Mouse (Mus musculus): ENCODE measurements around the gene Gnb1l. TPM values are rescaled to one million over a fixed set of nuclear protein-coding genes. Genes with fewer than 3 reads are reported as not detected.

Gene Gnb1l
- polyA plus RNA-seq, 1 experiment from 2014 or later, result 13.3 TPM

GRCm38 (mm10) chr16:18477996-18478395 is 20.5 kb upstream of the Gnb1l start:
- H3K4me1 ChIP-seq (ENCODE audit: control insufficient read depth, insufficient read depth, low read length), result no peaks in the 10 kb centered on the region
- ATAC-seq, result no peak
- H3K9me3 ChIP-seq (ENCODE audit: control insufficient read depth, low read length), result no peaks in the 10 kb centered on the region
- H3K27me3 ChIP-seq (replicated peaks; ENCODE audit: control insufficient read depth, insufficient read depth, low read length), result no peaks in the 10 kb centered on the region
- WGBS, result 72% methylated on average over 6 of the region's 6 CpGs
- no peaks in the 10 kb centered on the region for H3K36me3 ChIP-seq (ENCODE audit: control insufficient read depth, insufficient read depth, low read length)
- H3K4me2 ChIP-seq (ENCODE audit: low read depth, low read length), result no peak overlapping the region
- no peak overlapping the region for H3K27ac ChIP-seq (ENCODE audit: low read length)
- no peak overlapping the region for H3K4me3 ChIP-seq (ENCODE audit: low read length)
- no peak overlapping the region for H3K9ac ChIP-seq (ENCODE audit: low read depth, low read length)

GRCm38 (mm10) chr16:18479667-18480066 is 18.8 kb upstream of the Gnb1l start:
- ATAC-seq, result no peak; the same call in 1 of the 2 replicates

GRCm38 (mm10) chr16:18480933-18481485 is 17.5 kb upstream of the Gnb1l start:
- WGBS, result 68% methylated on average over 4 of the region's 4 CpGs
- Histone ChIP-seq H3K4me2 (ENCODE audit: low read depth, low read length) (no peak overlapping the region), H3K9ac (ENCODE audit: low read depth, low read length) (no peak overlapping the region)

More at GRCm38 (mm10) chr16:18479667-18480066, 18.8 kb upstream of the Gnb1l start:
- Histone ChIP-seq H3K9ac (ENCODE audit: low read depth, low read length) (no peak overlapping the region), H3K4me3 (ENCODE audit: low read length) (no peak overlapping the region), H3K27me3 (replicated peaks; ENCODE audit: control insufficient read depth, insufficient read depth, low read length) (no peaks in the 10 kb centered on the region), H3K27ac (ENCODE audit: low read length) (no peak overlapping the region), H3K4me2 (ENCODE audit: low read depth, low read length) (no peak overlapping the region), H3K36me3 (ENCODE audit: control insufficient read depth, insufficient read depth, low read length) (no peaks in the 10 kb centered on the region), H3K9me3 (ENCODE audit: control insufficient read depth, low read length) (no peaks in the 10 kb centered on the region), H3K4me1 (ENCODE audit: control insufficient read depth, insufficient read depth, low read length) (no peaks in the 10 kb centered on the region)
- WGBS, result 59% methylated on average over 7 of the region's 7 CpGs

DNA sequence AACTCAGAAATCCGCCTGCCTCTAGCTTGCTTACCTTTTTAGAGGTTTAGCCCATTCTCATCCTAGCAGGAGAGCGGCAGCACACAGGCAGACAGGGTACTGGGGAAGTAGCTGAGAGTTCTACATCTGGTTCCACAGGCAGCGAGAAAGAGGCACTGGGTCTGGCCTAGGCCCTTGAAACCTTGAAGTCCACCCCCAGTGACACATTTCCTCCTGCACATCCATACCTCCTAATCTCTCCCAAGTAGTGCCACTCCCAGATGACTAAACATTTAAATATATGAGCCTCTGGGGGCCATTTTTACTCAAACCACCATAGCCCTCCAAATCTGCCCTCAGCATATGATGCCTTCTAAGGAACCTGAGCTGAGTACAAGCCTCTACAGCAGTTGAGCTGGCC is 16.1 kb upstream of the Gnb1l start:
- no peak overlapping the region for H3K4me2 ChIP-seq (ENCODE audit: low read depth, low read length)
- H3K36me3 ChIP-seq (ENCODE audit: control insufficient read depth, insufficient read depth, low read length), result no peaks in the 10 kb centered on the region
- no peak overlapping the region for H3K4me3 ChIP-seq (ENCODE audit: low read length)
- no peak overlapping the region for H3K9ac ChIP-seq (ENCODE audit: low read depth, low read length)
- no peaks in the 10 kb centered on the region for H3K9me3 ChIP-seq (ENCODE audit: control insufficient read depth, low read length)
- ATAC-seq, result no peak
- H3K4me1 ChIP-seq (ENCODE audit: control insufficient read depth, insufficient read depth, low read length), result no peaks in the 10 kb centered on the region
- WGBS, result 82% methylated on average over 3 of the region's 3 CpGs
- H3K27ac ChIP-seq (ENCODE audit: low read length), result no peak overlapping the region
- H3K27me3 ChIP-seq (replicated peaks; ENCODE audit: control insufficient read depth, insufficient read depth, low read length), result no peaks in the 10 kb centered on the region

More at GRCm38 (mm10) chr16:18480933-18481485, 17.5 kb upstream of the Gnb1l start:
- ATAC-seq, result no peak
- Histone ChIP-seq H3K27me3 (replicated peaks; ENCODE audit: control insufficient read depth, insufficient read depth, low read length) (no peaks in the 10 kb centered on the region), H3K4me3 (ENCODE audit: low read length) (no peak overlapping the region), H3K36me3 (ENCODE audit: control insufficient read depth, insufficient read depth, low read length) (no peaks in the 10 kb centered on the region), H3K27ac (ENCODE audit: low read length) (no peak overlapping the region), H3K9me3 (ENCODE audit: control insufficient read depth, low read length) (no peaks in the 10 kb centered on the region), H3K4me1 (ENCODE audit: control insufficient read depth, insufficient read depth, low read length) (no peaks in the 10 kb centered on the region)

GRCm38 (mm10) chr16:18483839-18484238 is 14.7 kb upstream of the Gnb1l start:
- no peaks in the 10 kb centered on the region for H3K36me3 ChIP-seq (ENCODE audit: control insufficient read depth, insufficient read depth, low read length)
- H3K4me2 ChIP-seq (ENCODE audit: low read depth, low read length), result no peak overlapping the region
- no peak for ATAC-seq
- H3K9ac ChIP-seq (ENCODE audit: low read depth, low read length), result no peak overlapping the region
- no peaks in the 10 kb centered on the region for H3K4me1 ChIP-seq (ENCODE audit: control insufficient read depth, insufficient read depth, low read length)
- no peak overlapping the region for H3K4me3 ChIP-seq (ENCODE audit: low read length)
- WGBS, result 84% methylated on average over 5 of the region's 5 CpGs
- H3K9me3 ChIP-seq (ENCODE audit: control insufficient read depth, low read length), result no peaks in the 10 kb centered on the region
- no peak overlapping the region for H3K27ac ChIP-seq (ENCODE audit: low read length)
- no peaks in the 10 kb centered on the region for H3K27me3 ChIP-seq (replicated peaks; ENCODE audit: control insufficient read depth, insufficient read depth, low read length)

DNA sequence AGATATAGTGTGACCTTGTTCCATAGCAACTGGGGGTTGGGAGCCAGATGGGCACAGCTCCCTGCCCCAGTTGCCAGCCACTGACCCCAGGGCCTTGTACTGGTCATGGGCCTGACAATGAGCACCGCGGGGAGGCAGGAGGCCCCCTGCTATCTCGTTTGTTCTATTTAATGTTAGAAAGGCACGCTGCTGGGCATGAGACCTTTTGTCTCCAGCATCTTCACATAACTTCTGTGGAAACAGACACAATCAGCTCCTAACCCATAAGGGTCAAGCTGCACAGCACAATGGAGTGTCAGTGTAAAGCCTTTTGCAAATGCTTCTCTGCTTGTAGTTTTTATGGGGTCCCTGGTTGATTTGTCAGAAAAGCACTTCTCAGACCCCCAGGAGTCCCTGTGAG is 14.1 kb upstream of the Gnb1l start:
- no peak overlapping the region for H3K4me3 ChIP-seq (ENCODE audit: low read length)
- H3K4me1 ChIP-seq (ENCODE audit: control insufficient read depth, insufficient read depth, low read length), result no peaks in the 10 kb centered on the region
- ATAC-seq, result no peak
- WGBS, result 31% methylated on average over 4 of the region's 4 CpGs
- H3K27ac ChIP-seq (ENCODE audit: low read length), result no peak overlapping the region
- H3K4me2 ChIP-seq (ENCODE audit: low read depth, low read length), result no peak overlapping the region
- H3K36me3 ChIP-seq (ENCODE audit: control insufficient read depth, insufficient read depth, low read length), result no peaks in the 10 kb centered on the region
- no peaks in the 10 kb centered on the region for H3K9me3 ChIP-seq (ENCODE audit: control insufficient read depth, low read length)
- H3K9ac ChIP-seq (ENCODE audit: low read depth, low read length), result no peak overlapping the region
- H3K27me3 ChIP-seq (replicated peaks; ENCODE audit: control insufficient read depth, insufficient read depth, low read length), result no peaks in the 10 kb centered on the region

- H3K27ac ChIP-seq (ENCODE audit: low read length), result no peak overlapping the region
- H3K36me3 ChIP-seq (ENCODE audit: control insufficient read depth, insufficient read depth, low read length), result no peaks in the 10 kb centered on the region
- no peak overlapping the region for H3K4me2 ChIP-seq (ENCODE audit: low read depth, low read length)
- H3K9ac ChIP-seq (ENCODE audit: low read depth, low read length), result no peak overlapping the region
- 57% methylated on average over 5 of the region's 5 CpGs for WGBS
- no peak overlapping the region for H3K4me3 ChIP-seq (ENCODE audit: low read length)
- no peaks in the 10 kb centered on the region for H3K27me3 ChIP-seq (replicated peaks; ENCODE audit: control insufficient read depth, insufficient read depth, low read length)
- ATAC-seq, result no peak
- no peaks in the 10 kb centered on the region for H3K9me3 ChIP-seq (ENCODE audit: control insufficient read depth, low read length)
- H3K4me1 ChIP-seq (ENCODE audit: control insufficient read depth, insufficient read depth, low read length), result no peaks in the 10 kb centered on the region
Measured at GRCm38 (mm10) chr16:18484794-18485435, 13.6 kb upstream of the Gnb1l start.

- Histone ChIP-seq H3K4me1 (ENCODE audit: control insufficient read depth, insufficient read depth, low read length) (no peaks in the 10 kb centered on the region), H3K4me3 (ENCODE audit: low read length) (no peak overlapping the region), H3K4me2 (ENCODE audit: low read depth, low read length) (no peak overlapping the region), H3K36me3 (ENCODE audit: control insufficient read depth, insufficient read depth, low read length) (no peaks in the 10 kb centered on the region), H3K27me3 (replicated peaks; ENCODE audit: control insufficient read depth, insufficient read depth, low read length) (no peaks in the 10 kb centered on the region), H3K9me3 (ENCODE audit: control insufficient read depth, low read length) (no peaks in the 10 kb centered on the region), H3K9ac (ENCODE audit: low read depth, low read length) (no peak overlapping the region), H3K27ac (ENCODE audit: low read length) (no peak overlapping the region)
- ATAC-seq, result no peak
- WGBS, result 91% methylated on average over 2 of the region's 2 CpGs
Measured at GRCm38 (mm10) chr16:18486126-18486525, 12.4 kb upstream of the Gnb1l start.

DNA sequence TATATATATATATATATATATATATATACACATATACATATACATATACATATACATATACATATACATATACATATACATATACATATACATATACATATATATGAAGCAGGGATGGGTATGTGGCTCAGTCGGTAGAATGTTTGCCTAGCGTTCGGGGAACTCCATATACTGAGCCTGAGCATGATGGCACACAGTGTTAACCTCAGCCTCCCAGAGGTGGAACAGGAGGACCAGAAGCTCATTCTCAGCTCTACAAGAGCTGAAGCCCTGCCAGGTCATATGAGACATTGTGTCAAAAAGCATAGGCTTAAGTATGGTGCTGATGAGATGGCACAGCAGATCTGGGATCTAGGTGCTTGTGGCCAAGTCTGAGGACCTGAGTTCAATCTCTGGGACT is 8.2 kb upstream of the Gnb1l start:
- Histone ChIP-seq H3K4me3 (ENCODE audit: low read length) (no peak overlapping the region), H3K9me3 (ENCODE audit: control insufficient read depth, low read length) (no peaks in the 10 kb centered on the region), H3K9ac (ENCODE audit: low read depth, low read length) (no peak overlapping the region), H3K4me1 (ENCODE audit: control insufficient read depth, insufficient read depth, low read length) (no peaks in the 10 kb centered on the region), H3K4me2 (ENCODE audit: low read depth, low read length) (no peak overlapping the region), H3K27ac (ENCODE audit: low read length) (no peak overlapping the region), H3K36me3 (ENCODE audit: control insufficient read depth, insufficient read depth, low read length) (no peaks in the 10 kb centered on the region), H3K27me3 (replicated peaks; ENCODE audit: control insufficient read depth, insufficient read depth, low read length) (no peaks in the 10 kb centered on the region)
- 95% methylated on average over 3 of the region's 3 CpGs for WGBS
- ATAC-seq, result no peak

DNA sequence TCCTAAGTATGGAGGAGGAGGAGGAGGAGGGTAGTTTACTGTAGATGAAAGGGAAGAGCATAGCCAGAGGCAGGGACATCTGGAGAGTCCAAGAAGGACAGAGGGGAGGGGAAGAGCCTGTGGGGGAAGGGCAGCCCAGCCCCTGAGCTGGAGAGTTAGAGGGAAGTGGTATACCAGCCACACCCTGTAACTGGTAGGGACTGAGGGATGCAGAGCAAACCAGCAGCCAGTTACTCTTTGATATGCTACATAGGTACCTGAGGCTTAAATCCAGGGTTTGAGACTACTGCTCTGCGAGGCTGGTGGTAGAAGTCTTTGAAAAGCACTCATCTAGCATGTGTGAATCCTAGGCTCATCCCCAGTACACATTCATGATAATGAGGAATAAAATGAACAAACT is 7.6 kb upstream of the Gnb1l start:
- Histone ChIP-seq H3K9me3 (ENCODE audit: control insufficient read depth, low read length) (no peaks in the 10 kb centered on the region), H3K27ac (ENCODE audit: low read length) (no peak overlapping the region), H3K4me1 (ENCODE audit: control insufficient read depth, insufficient read depth, low read length) (no peaks in the 10 kb centered on the region), H3K4me3 (ENCODE audit: low read length) (no peak overlapping the region), H3K4me2 (ENCODE audit: low read depth, low read length) (no peak overlapping the region), H3K36me3 (ENCODE audit: control insufficient read depth, insufficient read depth, low read length) (no peaks in the 10 kb centered on the region), H3K27me3 (replicated peaks; ENCODE audit: control insufficient read depth, insufficient read depth, low read length) (no peaks in the 10 kb centered on the region), H3K9ac (ENCODE audit: low read depth, low read length) (no peak overlapping the region)
- WGBS, result 54% methylated on average over 1 of the region's 1 CpGs
- no peak for ATAC-seq
